Mouse (Mus musculus) heart, postnatal 14 days (tissue): ENCODE results near the gene Arhgef7. TPM values are rescaled to one million over a fixed set of nuclear protein-coding genes. Genes with fewer than 3 reads are reported as not detected.

Source experiments
- DNase-seq, 2 experiments: peaks; one replicate each; pipeline ENCODE4 v3.0.0; 2021 to 2022
- intact Hi-C: fragments of 180-260 bp; cut with DNase I; formaldehyde crosslinking; loops from one replicate; pipeline ENCODE4 v1.15.1; 2025
- total RNA-seq, 2 experiments: library from RNA; stranded (reverse); gene quantifications; 2 replicates each; pipeline ENCODE4 v1.2.3; 2021

Gene Arhgef7
- total RNA-seq, 2 experiments from 2014 or later = 139 to 157 TPM

GRCm38 (mm10) chr8:11709542-11709941 lies 18.0 kb upstream of the Arhgef7 start:
- no peak for DNase-seq
- intact Hi-C loops = no loop called here

- intact Hi-C loops = no loop called here
- DNase-seq = no peak
Measured at GRCm38 (mm10) chr8:11710415-11710814, 17.1 kb upstream of the Arhgef7 start.

GRCm38 (mm10) chr8:11712244-11712643 lies 15.3 kb upstream of the Arhgef7 start:
- intact Hi-C loops = no loop called here
- DNase-seq = no peak

GRCm38 (mm10) chr8:11717194-11717593 lies 10.3 kb upstream of the Arhgef7 start:
- no peak for DNase-seq
- intact Hi-C loops = no loop called here

GRCm38 (mm10) chr8:11727273-11727650 lies 259 bp upstream of the Arhgef7 start:
- peak in 1 of 2 experiments; percentile 19 for DNase-seq
- intact Hi-C loops = no loop called here

GRCm38 (mm10) chr8:11728482-11729295 lies 1.2 kb downstream of the Arhgef7 start:
- intact Hi-C loops = no loop called here
- peak; percentile 25 to 26 for DNase-seq

GRCm38 (mm10) chr8:11730271-11730940 lies 2.9 kb downstream of the Arhgef7 start:
- peak in 1 of 2 experiments; percentile 39 for DNase-seq
- intact Hi-C loops = no loop called here

GRCm38 (mm10) chr8:11735672-11736235 lies 8.2 kb downstream of the Arhgef7 start:
- intact Hi-C loops = no loop called here
- DNase-seq = no peak

GRCm38 (mm10) chr8:11737096-11737495 lies 9.6 kb downstream of the Arhgef7 start:
- DNase-seq = no peak
- intact Hi-C loops = no loop called here

GRCm38 (mm10) chr8:11739082-11739481 lies 11.6 kb downstream of the Arhgef7 start:
- DNase-seq = no peak
- intact Hi-C loops = no loop called here

GRCm38 (mm10) chr8:11740857-11741256 lies 13.3 kb downstream of the Arhgef7 start:
- intact Hi-C loops = no loop called here
- DNase-seq = no peak

GRCm38 (mm10) chr8:11743580-11743979 lies 16.1 kb downstream of the Arhgef7 start:
- intact Hi-C loops = no loop called here
- DNase-seq = no peak

GRCm38 (mm10) chr8:11746850-11747600 lies 19.5 kb downstream of the Arhgef7 start:
- DNase-seq = peak in 1 of 2 experiments; percentile 20
- intact Hi-C loops = no loop called here

- DNase-seq = peak in 1 of 2 experiments; percentile 29
- intact Hi-C loops = no loop called here
Measured at GRCm38 (mm10) chr8:11749472-11749871, 22.0 kb downstream of the Arhgef7 start.

- DNase-seq = no peak
- intact Hi-C loops = no loop called here
Measured at GRCm38 (mm10) chr8:11752338-11752737, 24.8 kb downstream of the Arhgef7 start.

- intact Hi-C loops = no loop called here
- DNase-seq = peak in 1 of 2 experiments; percentile 42
Measured at GRCm38 (mm10) chr8:11753155-11753941, 25.8 kb downstream of the Arhgef7 start.

GRCm38 (mm10) chr8:11754723-11755122 lies 27.2 kb downstream of the Arhgef7 start:
- intact Hi-C loops = loop anchor here (5.0 kb wide), 3 partner anchors 38 to 188 kb away; no protein-coding TSS in a partner anchor
- DNase-seq = no peak

- DNase-seq = peak; percentile 69 to 83
- intact Hi-C loops = loop anchor here (5.0 kb wide), 3 partner anchors 36 to 186 kb away; no protein-coding TSS in a partner anchor
Measured at GRCm38 (mm10) chr8:11755873-11756272, 28.4 kb downstream of the Arhgef7 start.

- peak; percentile 94 to 96 for DNase-seq
- intact Hi-C loops = loop anchor here (1.0 to 5.0 kb wide), 4 partner anchors 34 to 184 kb away; no protein-coding TSS in a partner anchor
Measured at GRCm38 (mm10) chr8:11757568-11758481, 30.3 kb downstream of the Arhgef7 start.
